ENCODE assay signal across 8 mouse cellular contexts in genomic region chr7:35396542-35397168, GRCm38 (mm10). TPM values are rescaled to one million over a fixed set of nuclear protein-coding genes. Genes with fewer than 3 reads are reported as not detected.
DNase-seq lines count a peak whose midpoint lies in the region; ATAC-seq lines count a peak whose summit lies in the region.

Gene Faap24 (minus strand): TSS chr7:35396836.
Gene Cep89 (plus strand): TSS chr7:35397035.

- H3K9me3 ChIP-seq in lung, embryonic 16.5 days (ENCODE audit: control insufficient read depth, low read length): no peaks in the 10 kb centered on the region

- peaks cover 16% of the 10 kb centered on the region for H3K4me1 ChIP-seq in lung, embryonic 16.5 days (replicated peaks; ENCODE audit: control insufficient read depth, insufficient read depth, low read length)

- H3K4me2 ChIP-seq in lung, embryonic 16.5 days (ENCODE audit: low read depth, low read length): peak within 1 kb of the TSS; percentile 85

- H3K27ac ChIP-seq in lung, embryonic 16.5 days (ENCODE audit: low read length): 0 out of 2 replicates have a peak within 1 kb of the TSS, but pooled peaks have one; percentile 30

- ATAC-seq in hematopoietic stem cell, adult 5-6 weeks (replicated peaks in 1 of 2; ENCODE audit: insufficient read depth in 1 of 2, low FRiP score in 2 of 2, low TSS enrichment in 1 of 2, low read depth in 1 of 2, poor library complexity in 2 of 2, severe bottlenecking in 2 of 2): peak; percentile 95
- peak; percentile 96 for ATAC-seq in lung, embryonic 16.5 days (ENCODE audit: low read depth)

- H3K27me3 ChIP-seq in lung, embryonic 16.5 days (ENCODE audit: control insufficient read depth, insufficient read depth, low read depth, low read length): no peaks in the 10 kb centered on the region

- H3K9ac ChIP-seq in lung, embryonic 16.5 days (ENCODE audit: low read length): peak within 1 kb of the TSS; percentile 74

- H3K4me3 ChIP-seq in lung, embryonic 16.5 days (ENCODE audit: low read length): peak within 1 kb of the TSS; percentile 62

- peaks cover 20% of the 10 kb centered on the region for H3K36me3 ChIP-seq in lung, embryonic 16.5 days (ENCODE audit: control insufficient read depth, insufficient read depth, low read length)

- WGBS in lung, embryonic 16.5 days: under 1% methylated on average over 28 of the region's 28 CpGs

- DNase-seq in MEL-GATA-1-ER (ENCODE audit: extremely low read depth, low read depth): peak; percentile 99
- peak; percentile 96 for DNase-seq in cerebellum, adult 8-10 months
- peak; percentile 99 for DNase-seq in forelimb bud, embryonic 11.5 days (ENCODE audit: low read depth, low spot score)
- DNase-seq in layer of hippocampus, adult 9-10 months (ENCODE audit: low spot score): peak; percentile 99
- peak; percentile 98 for DNase-seq in ovary, postnatal 10 days (ENCODE audit: low spot score)
- DNase-seq in thymus, postnatal 10 days (ENCODE audit: low spot score in 2 of 2): peak; percentile 91 to 93

RNA-seq across cellular contexts. Expression of gene Faap24, which starts in this region (rescaled TPM):
- total RNA-seq in hematopoietic stem cell, adult 5-6 weeks (2017): 9.4 and 10.0 TPM in 2 replicates
- polyA plus RNA-seq in lung, embryonic 16.5 days (2015; fragmentation: Nextera tagmentation; extraction: Ambion mirVana): 20.0 and 21.0 TPM in 2 replicates

RNA-seq across cellular contexts. Expression of gene Cep89, which starts in this region (rescaled TPM):
- 22.2 and 25.0 TPM in 2 replicates for total RNA-seq in hematopoietic stem cell, adult 5-6 weeks (2017)
- 54.1 and 54.4 TPM in 2 replicates for polyA plus RNA-seq in lung, embryonic 16.5 days (2015; fragmentation: Nextera tagmentation; extraction: Ambion mirVana)

Comparison
In these comparisons a context has a peak if more than half of its experiments do, and no peak if none do; other contexts are left out.
1. Peak in every context shown above with its lines: DNase-seq, ATAC-seq, H3K4me3 ChIP-seq and H3K27ac ChIP-seq.